Mouse (Mus musculus) small intestine, adult 2 months (tissue): ENCODE measurements at regions not wholly inside any gene's neighbourhood (a gene's known extent, or its start where the extent isn't known, plus 50 kb on each side); places are given as distances from the start of the nearest gene placed in this dataset.

Source experiments
- CTCF ChIP-seq: fragments of 200-500 bp; IDR thresholded peaks from 2 replicates; pipeline ENCODE4 v1.5.1; 2012; ENCODE audit warnings: low read depth, mild to moderate bottlenecking, control low read depth, inconsistent platforms, low read length, moderate library complexity, mixed read lengths; ENCODE audit not compliant: insufficient replicate concordance, insufficient read length; ENCODE audit errors: extremely low read depth
- POLR2A ChIP-seq: fragments of 200-500 bp; IDR thresholded peaks from 2 replicates; pipeline ENCODE4 v1.6.1; 2012; ENCODE audit warnings: low read depth, mild to moderate bottlenecking, control low read depth, inconsistent platforms, low read length, moderate library complexity

GRCm38 (mm10) chr1:185648128-185648527 is 193.5 kb downstream of the Slc30a10 start:
- TF ChIP-seq POLR2A (no peak), CTCF (no peak)
